Mouse (Mus musculus) megakaryocyte progenitor cell, adult 5-6 weeks (primary cell): ENCODE data around the gene Il2rg. TPM values are rescaled to one million over a fixed set of nuclear protein-coding genes. Genes with fewer than 3 reads are reported as not detected.

ENCODE experiments used
- ATAC-seq: replicated peaks from 2 replicates; pipeline ENCODE4 v1.8.0; 2016; ENCODE audit warnings: mild to moderate bottlenecking, moderate TSS enrichment, inconsistent platforms; ENCODE audit not compliant: poor library complexity
- total RNA-seq, 2 experiments: library from RNA; stranded (forward) in 1 of 2; stranded (reverse) in 1 of 2; fragments of 157-497, 149-512 nt in 1 of 2; fragments of 200-1000 nt in 1 of 2; gene quantifications; 2 replicates each; pipeline versions ENCODE4 v1.2.3 to v1.2.4; 2015 to 2017

Gene Il2rg
- total RNA-seq (2015) (33.6 and 40.5 TPM in 2 replicates), total RNA-seq (2017) (19.2 and 28.9 TPM in 2 replicates)

DNA sequence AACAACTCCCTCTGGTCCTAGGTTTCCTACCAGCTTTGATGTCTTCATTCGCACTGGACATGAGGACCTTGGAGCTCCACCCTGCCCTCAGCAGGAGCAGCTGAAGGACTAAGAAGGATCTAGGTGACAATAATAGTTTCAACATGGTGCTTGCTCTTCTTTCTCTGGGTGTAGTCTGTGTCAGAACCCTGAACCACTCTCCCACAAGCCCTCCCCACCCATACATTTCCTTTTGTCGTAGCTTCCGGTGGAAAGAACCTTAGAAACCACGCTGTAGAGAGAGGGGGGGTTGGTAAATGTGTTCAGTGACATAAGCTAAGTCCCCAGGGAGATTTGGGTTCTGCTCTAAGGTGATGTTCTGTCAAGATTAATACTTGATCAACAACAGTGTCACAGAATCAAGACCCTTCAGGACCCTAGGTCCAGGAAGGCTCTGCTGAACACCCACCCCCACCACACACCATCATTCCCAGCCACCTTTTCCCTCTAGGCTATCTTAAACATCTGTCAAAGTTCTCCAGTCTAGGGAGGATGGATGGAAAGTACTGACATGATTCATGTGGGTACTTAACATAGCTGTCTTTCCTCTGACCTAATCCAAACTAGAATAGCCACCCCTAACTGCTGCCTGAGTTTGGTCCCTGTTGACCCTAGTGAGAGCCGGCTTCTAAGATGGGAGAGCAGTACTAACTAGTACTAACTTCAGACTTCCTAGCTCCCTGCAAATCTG, at the start of gene Il2rg:
Gene Il2rg (minus strand): TSS at position 231 of the 730 bp plus-strand sequence.
- ATAC-seq = peak; percentile 79

DNA sequence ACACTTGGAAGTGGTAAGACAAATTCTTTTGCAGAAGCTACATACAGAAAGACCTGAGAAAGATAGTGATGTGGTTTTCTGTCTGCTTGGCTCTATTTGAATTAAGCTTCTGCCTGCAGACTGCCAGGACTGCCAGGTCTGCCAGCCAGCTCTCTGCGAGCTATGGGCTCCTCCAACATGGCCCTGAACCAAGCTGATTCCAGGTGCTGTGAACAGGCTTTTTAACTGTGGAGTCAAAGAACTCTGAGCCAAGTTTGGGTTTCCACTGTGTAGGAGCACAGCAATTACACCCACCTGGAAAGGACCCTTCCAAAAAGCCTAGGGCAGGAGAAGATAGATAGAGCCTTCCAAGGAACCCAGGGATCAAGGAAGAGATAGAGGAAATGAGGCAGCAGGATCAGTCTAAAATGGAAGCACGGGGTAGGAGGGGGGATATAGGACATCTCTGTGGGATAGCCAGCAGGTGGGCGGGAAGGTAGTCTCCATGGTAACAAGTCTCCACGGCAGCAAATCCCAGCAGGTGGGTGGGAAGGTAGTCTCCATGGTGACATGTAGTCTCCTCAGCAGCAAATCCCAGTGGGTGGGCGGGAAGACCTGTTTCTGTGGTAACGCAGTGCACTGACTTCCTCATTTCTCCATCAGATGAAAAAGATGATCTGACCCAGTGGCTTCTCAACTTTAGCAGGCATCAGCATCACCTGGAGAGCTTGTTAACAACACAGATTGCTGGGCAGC, 45.7 kb upstream of the Il2rg start:
- no peak; the same call in 1 of the 2 replicates for ATAC-seq

DNA sequence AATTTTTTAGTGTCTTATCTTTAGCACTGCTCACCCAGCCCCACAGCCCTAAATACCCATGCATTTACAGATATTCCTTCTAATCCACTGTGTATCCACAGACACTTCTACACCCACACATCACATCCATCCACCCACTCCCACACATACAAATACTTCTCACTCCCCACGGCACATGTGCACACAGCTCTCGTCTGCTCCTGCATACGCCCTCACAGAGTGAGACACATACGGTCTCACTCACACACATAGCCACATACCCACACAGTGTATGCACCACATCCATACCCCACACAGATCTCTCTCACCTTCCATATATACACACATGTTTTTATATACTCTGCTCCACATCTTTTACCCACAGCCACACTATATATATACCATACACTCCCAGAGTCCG, 41.2 kb upstream of the Il2rg start:
- no peak for ATAC-seq

DNA sequence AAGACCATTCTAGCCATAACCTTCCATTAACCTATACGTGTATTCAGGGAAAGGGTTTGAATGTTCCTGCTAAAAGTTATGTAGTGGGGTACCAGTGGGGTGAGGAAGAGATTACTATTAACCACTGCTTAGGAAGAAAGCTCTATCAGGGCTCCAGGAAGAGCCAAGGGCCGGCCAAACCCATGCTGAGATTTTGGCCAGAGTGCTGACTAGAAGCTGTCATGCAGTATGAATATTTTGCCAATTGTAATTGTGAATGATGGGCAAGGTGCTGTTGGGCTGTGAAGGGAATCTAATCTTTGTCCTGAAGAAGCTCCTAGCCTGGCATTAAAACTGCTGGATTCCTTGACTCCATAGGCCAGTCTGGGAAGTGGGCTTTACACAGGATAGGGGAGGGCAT, 36.6 kb upstream of the Il2rg start:
- no peak for ATAC-seq

DNA sequence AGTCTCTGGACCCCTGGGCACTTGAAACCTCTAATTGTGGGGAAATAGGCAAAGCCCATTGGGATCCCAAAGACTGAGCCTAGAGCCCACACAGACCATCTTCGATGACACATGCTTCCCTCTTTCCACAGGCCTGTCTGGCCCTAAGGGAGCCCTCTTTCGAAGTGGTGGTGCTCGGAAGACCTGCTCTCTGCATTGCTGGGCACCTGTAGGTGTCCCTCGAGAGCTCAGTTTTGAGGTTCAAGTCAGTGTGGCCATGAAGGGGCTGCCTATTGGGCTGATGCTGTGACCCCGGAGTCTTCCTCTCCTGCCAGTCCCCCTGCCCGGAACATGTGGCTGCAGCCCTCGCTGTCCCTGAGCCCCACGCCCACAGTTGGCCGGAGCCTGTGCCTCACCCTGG, 33.6 kb upstream of the Il2rg start:
- ATAC-seq = no peak

DNA sequence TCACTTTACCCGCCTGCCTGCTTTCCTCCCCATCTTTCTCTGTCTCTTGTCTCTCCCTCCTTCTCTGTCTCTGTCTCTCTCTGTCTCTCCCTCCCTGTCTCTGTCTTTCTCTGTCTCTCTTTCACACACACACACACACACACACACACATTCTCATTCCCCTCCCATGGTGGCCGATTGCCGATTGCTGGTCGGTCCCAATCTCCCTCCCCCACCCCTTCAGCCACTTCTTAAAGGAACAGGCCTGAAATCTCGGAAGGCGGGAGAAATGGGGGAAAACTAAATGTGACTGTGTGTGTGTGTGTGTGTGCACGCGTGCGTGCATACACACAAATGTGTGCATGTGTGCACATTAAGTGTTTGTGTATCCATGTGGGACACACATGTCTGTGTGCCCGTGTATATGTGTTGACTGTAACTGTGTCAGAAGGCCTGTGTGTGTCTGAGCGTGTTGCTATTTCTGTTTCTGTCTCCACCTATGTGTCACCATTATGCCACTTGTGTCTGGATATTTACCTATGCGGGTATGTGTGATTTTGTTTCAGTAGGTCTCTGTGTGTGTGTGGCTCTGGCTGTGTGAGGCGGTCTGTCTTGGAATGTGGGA, 32.5 kb upstream of the Il2rg start:
- ATAC-seq = no peak

DNA sequence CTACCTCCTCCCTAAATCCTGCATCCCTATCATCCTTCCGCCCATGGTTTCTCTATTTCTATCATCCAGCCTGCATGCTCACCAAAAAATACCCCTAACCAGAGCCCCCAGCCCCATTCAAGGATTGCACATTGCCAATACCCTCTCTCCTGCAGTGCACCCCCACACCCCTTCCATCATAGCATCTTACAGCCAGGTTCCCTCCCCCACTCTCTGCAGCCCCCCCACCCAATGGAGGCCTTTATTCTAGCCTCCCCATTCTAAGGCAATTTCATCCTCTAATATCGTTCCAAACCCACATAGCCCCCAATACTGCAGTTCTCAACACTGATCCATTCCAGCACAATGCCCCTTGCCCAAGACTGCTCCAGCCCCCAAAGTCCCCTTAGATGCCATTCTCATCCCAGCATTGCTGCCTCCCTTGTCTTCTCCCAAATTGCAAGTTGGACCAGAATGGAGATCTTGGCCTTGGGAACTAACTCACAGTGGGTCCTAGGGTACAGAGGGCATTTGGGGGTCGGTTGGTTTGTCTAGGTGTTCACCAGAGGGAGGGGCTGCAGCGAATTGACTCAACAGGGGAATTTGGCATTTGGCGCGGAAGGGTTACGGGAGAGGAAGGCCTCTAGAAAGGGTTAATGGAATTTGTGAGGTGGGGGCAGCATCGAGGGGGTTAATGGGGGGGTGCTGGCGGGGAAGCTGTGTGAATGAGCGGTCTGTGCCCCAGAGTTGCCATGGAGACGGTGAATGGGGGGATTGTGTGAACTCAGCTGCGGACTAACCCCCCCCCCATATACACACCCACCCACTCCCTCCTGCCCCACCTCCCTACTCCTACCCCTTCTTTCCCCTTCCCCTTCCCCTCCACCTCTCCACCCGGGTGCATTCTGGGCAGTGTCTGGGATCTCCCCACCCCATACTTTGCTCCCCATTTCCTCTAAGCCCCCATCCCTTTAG, 31.7 kb upstream of the Il2rg start:
- no peak for ATAC-seq

DNA sequence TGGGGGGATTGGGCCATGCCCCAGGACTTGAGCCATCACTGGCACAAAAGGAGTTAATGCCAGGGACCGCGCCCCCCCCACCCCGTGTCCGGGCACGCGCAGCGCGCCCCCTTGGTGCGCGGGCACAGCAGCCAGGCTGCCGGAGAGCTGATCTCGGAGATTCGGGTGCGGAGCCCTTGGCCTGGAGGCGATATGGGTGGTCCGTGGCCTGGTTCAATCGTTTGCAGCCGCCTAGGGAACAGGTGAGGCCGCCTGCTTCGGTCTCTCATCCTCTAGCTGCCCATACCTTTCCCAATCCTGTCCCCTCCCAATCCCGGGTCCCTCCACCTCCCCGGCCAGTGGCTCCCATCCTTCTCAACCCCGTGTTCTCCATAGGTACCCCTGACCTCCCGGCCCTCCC, 31.0 kb upstream of the Il2rg start, which contains the start of gene Nlgn3:
Gene Nlgn3 (plus strand): TSS at position 114 of the 400 bp plus-strand sequence.
- peak; percentile 54 for ATAC-seq

DNA sequence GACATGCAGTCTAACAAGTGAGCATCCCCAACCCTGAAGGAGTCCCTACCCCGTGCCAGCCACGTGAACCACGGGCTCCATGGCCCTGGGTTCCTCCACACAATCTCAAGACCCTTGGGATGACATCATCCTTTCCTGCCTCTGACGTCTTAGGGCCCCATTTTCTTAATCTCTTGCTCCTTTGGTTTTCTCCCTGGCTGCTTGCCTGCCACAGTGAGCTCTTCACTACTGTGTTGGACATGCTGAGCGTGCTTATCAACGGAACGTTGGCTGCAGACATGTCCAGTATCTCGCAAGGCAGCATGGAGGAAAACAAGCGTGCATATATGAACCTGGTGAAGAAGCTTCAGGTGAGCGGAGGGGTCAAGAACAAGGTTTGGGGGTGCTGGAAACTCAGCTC, 22.1 kb upstream of the Il2rg start:
- peak; percentile 62 for ATAC-seq

DNA sequence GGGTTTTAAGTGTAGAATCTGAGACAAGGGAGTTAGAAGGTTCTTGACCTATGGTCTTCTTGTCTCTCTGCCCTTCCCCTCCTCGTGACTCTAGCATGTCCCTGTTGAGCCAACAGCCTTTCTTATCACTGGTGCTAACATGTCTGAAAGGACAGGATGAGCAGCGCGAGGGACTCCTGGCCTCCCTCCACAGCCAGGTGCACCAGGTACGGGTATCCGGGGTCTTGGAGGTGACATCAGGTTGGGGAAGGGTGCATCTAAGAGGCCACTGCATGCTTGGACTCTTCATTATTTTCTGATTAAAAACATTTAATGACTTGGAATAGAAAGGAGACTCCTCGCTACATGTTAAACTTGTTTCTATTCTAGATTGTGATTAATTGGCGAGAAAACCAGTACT, 21.0 kb upstream of the Il2rg start:
- ATAC-seq = no peak

DNA sequence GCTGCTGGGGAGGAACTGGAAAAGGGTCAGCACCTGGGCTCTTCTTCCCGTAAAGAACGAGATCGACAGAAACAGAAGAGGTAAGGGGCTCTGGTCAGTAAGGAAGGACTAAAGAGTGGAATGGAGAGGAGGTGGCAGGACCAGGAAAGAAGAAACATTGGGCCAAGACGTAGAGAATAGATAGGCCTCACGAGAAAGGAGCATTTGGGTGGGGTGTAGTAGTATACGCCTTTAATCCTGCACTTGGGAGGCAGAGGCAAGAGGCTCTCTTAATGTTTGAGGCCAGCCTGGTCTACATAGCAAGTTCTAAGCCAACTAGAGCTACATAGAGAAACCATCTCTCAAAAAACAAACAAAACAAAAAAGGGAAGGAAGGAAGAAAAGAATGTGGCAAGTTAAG, 20.4 kb upstream of the Il2rg start:
- no peak for ATAC-seq

DNA sequence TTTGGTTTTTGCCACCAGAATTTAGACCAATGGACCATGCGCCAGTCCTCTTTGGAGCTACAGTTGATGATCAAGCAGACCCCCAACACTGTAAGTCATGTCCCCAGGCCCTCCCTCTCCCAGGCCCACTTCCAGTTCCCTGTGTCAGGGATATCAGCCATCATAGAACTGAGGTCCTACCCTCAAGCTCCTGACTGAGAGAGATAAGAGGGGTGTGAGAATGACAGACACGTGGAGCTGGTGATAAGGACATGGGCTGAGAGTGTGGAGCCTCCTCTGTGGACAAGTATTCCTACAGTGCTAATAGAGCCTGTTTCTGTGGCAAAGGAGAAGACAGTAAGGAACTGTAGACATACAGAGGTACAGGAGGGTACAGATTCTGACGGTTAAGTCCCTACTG, 19.5 kb upstream of the Il2rg start:
- peak; percentile 92 for ATAC-seq

DNA sequence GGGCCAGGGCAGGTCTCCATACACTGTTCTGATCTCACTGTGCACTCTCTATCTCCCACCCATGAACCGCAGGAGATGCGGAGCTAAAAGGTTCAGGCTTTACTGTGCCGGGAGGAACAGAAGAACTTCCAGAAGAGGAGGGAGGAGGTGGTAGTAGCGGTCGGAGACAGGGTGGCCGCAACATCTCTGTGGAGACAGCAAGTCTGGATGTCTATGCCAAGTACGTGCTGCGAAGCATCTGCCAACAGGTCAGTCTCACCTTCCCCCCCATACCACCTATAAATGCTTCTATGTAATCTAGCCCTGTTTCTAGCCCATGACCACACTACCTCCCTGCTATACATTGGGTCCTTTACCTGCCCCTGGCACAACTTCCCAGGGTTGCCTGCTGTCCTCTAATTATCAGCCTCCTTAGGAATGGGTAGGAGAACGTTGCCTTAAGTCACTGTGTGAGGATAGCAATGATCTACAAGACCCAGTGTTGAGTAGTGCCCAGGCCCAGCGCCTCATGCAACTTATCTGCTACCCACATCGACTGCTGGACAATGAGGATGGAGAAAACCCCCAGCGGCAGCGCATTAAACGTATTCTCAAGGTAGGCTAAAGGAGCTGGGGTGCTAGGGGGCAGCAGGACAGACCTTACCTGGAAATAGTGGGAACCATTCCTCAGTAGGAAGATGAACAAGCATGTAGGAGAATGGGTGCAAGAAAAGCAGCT, 18.1 kb upstream of the Il2rg start:
- ATAC-seq = no peak

DNA sequence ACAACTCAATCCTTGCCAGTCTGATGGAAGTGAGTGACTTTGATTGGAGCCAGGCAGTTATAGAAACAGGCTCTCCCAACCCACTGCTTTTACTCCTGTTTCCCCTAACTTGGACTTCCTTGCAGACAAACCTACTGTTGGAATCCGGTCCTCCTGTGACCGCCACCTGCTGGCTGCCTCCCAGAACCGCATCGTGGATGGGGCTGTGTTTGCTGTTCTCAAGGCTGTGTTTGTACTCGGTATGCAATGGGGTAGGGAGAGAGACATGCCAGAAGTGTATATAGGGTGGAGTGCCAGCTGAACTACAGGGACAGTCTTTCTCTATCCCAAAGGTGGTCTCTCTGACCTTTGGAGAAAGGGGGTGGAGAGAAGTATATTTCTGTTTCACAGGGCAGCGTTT, 17.5 kb upstream of the Il2rg start:
- peak; percentile 70 for ATAC-seq

DNA sequence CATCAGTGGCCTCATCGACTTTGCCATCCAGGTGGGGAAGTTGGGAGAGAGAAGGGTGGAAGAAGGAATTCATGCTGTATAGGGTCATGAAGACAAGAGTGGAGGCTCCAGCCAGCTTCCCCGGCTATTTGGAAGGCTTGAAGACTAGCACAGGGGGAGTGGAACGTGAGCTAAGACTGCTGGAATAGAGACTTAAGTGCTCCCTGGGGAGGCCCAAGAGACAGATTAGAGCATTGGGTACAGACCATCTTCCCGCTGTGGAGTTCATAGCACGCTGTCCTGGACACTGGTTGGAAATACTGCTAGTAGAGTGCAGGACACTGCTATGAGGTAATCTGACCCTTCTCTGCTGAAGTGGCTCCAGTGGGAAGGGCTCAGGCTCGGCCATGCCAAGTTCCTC, 14.8 kb upstream of the Il2rg start:
- ATAC-seq = no peak

DNA sequence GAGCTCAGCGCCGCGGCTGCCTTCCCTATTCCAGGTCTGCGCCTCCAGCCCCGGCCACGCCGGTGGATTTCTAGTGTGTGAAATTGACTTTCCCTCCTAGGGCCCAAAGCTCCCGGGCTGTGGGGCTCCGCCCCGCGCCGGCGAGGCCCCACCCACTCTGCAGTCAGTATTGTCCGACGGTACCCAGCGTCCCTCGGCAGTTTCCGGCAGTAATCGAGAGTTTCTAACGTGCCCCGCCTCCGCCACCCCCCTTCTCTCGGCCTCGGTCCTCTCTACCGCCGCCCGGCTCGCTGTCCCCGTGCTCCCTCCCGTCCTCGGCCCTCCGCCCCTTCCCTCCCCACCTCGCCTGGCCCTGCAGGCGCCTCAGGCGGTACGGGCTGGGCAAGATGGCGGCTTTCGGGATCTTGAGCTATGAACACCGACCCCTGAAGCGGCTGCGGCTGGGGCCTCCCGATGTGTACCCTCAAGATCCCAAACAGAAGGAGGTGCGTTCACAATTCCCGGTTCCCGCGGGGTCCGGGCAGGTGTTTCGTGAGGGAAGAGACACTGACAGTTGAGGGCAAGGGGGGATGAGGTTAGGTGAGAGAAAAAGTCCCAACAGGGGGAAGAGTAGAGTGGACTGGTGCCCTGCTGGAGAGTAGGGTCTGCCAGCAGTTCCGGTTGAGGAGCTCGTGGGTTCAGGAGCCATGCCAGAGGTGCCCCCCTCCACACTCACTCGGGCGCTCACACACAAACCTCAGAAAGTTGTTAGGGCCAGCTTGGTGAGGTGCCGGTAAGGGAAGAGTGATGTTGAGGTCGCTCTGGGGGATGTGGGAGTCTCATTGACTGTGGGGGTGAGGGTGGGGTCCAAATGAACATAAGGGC, 6.1 kb upstream of the Il2rg start, which contains the start of gene Med12:
Gene Med12 (plus strand): TSS at position 156 of the 864 bp plus-strand sequence.
- ATAC-seq = peak; percentile 99

DNA sequence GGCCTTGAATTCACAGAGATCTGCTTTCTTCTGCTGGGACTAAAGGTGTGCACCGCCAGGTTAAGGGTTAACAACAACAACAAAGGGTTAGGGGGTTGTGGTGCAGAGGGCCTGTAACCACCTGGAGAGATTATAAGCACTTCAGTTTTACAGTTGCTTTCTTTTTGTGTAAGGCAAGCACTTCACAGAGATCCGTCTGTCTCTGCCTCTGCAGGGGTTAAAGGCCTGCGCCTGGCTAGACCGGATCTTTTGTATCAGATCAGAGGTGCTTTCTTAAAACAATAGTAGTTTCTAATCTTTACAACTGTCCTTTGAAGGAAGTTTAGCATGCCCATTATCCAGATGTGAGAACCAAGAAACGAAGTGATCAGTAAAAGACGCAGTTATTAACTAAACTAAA, 5.4 kb upstream of the Il2rg start:
- ATAC-seq = no peak

DNA sequence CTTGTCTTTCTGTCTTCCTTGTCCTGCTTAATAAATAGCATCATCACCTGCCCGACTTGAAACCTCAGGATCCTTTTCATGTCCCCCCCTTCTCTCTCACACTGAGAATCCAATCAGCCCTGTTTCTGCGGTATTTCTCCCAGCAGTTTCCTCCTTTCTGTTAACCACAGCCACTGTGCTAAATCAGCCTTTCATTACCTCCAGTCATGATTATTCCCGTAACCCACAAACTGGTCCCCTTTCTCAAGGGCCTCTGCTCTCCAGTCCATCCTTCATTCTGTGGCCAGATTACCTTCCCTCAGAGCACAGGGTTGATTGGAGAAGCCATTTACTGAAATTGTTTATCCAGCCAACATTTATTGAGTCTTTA, 685 bp upstream of the Il2rg start, which contains the start of gene Gm20489:
Gene Gm20489 (minus strand): TSS at position 269 of the 370 bp plus-strand sequence.
- ATAC-seq = peak; percentile 44; the same call in 1 of the 2 replicates

DNA sequence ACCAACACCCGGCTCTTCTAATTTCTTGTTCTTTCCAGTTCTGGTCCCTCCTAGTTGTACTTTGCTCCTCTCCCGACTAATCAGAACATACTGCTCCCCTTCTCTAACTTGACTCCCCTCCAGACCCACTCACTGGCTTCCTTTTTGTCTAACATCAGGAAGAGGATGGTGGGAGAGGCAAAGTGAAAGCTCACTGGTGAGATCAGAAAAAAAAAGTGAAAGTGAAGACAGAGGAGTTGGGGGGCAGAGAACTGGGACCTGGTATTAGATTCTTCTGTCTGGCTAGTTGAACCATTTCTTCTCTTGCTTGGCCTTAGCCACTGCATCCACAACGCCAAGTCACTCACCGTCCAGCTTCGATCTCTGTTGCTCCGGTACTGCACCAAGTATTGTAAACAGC, 1.4 kb downstream of the Il2rg start:
- ATAC-seq = no peak
